Mouse (Mus musculus) ES-E14 (cell line): ENCODE data around the gene Dkc1. TPM values are rescaled to one million over a fixed set of nuclear protein-coding genes. Genes with fewer than 3 reads are reported as not detected.

ENCODE experiments used
- DNase-seq: peaks from one replicate; pipeline ENCODE4 v3.0.0-alpha.2; 2013; ENCODE audit warnings: low read depth, low spot score
- H3K27ac ChIP-seq: 2 replicates; pipeline ENCODE4 v1.5.1; 2012; ENCODE audit warnings: low read depth, mild to moderate bottlenecking, low read length, moderate library complexity, mixed read lengths; ENCODE audit not compliant: poor library complexity, insufficient read depth, severe bottlenecking
- H3K36me3 ChIP-seq: 2 replicates; pipeline ENCODE4 v1.6.1; 2012; ENCODE audit warnings: mild to moderate bottlenecking, low read length, moderate library complexity, mixed read lengths; ENCODE audit not compliant: control insufficient read depth, poor library complexity, insufficient read depth, severe bottlenecking
- H3K4me1 ChIP-seq, 2 experiments: fragments of 150-350 bp in 1 of 2; sonication (generic) in 1 of 2; 2 replicates each; pipeline ENCODE4 v1.6.1; 2012; ENCODE audit warnings: low read length in 2 of 2, mild to moderate bottlenecking in 1 of 2, mixed read lengths in 1 of 2; ENCODE audit not compliant: control insufficient read depth in 2 of 2, insufficient read depth in 2 of 2, poor library complexity in 1 of 2
- H3K4me3 ChIP-seq, 2 experiments: fragments of 150-350 bp in 1 of 2; sonication (generic) in 1 of 2; 2 replicates each; pipeline ENCODE4 v1.5.1; 2012; ENCODE audit warnings: low read length in 2 of 2, low read depth in 1 of 2, mild to moderate bottlenecking in 1 of 2, mixed read lengths in 1 of 2; ENCODE audit not compliant: insufficient read depth in 1 of 2, poor library complexity in 1 of 2, severe bottlenecking in 1 of 2
- H3K9ac ChIP-seq: 2 replicates; pipeline ENCODE4 v1.6.1; 2012; ENCODE audit warnings: low read depth, mild to moderate bottlenecking, low read length, mixed read lengths; ENCODE audit not compliant: poor library complexity, insufficient read depth, severe bottlenecking
- H3K9me3 ChIP-seq: fragments of 150-350 bp; sonication (generic); 2 replicates; pipeline ENCODE4 v1.6.1; 2012; ENCODE audit warnings: low read depth, mild to moderate bottlenecking, low read length; ENCODE audit not compliant: control insufficient read depth, insufficient read depth
- CHD2 ChIP-seq: IDR thresholded peaks from 2 replicates; pipeline ENCODE4 v1.6.1; 2014; ENCODE audit warnings: mild to moderate bottlenecking, low read depth, low read length, inconsistent platforms
- HCFC1 ChIP-seq: IDR thresholded peaks from 2 replicates; pipeline ENCODE4 v1.6.1; 2012; ENCODE audit warnings: low read length, inconsistent platforms, borderline replicate concordance; ENCODE audit not compliant: insufficient read depth
- MAFK ChIP-seq: IDR thresholded peaks from 2 replicates; pipeline ENCODE4 v1.6.1; 2014; ENCODE audit warnings: mild to moderate bottlenecking, low read depth, low read length, inconsistent platforms; ENCODE audit not compliant: insufficient read depth
- ZC3H11A ChIP-seq: IDR thresholded peaks from 2 replicates; pipeline ENCODE4 v1.6.1; 2012; ENCODE audit warnings: low read depth, mild to moderate bottlenecking, inconsistent platforms, low read length, borderline replicate concordance
- ZNF384 ChIP-seq: IDR thresholded peaks from 2 replicates; pipeline ENCODE4 v1.6.1; 2012; ENCODE audit warnings: low read depth, low read length, inconsistent platforms
- in situ Hi-C, 2 experiments: fragments of 600-800 bp; cut with MboI; formaldehyde crosslinking; loops; one replicate each; pipeline ENCODE4 v1.15.1; 2025; ENCODE audit warnings: low sequenced_read_pairs in 2 of 2, inconsistent platforms in 1 of 2; ENCODE audit not compliant: unreplicated experiment in 2 of 2
- total RNA-seq: library from RNA; depleted of rRNA; stranded (reverse); fragments of 300-350 nt; gene quantifications from 2 replicates; pipeline ENCODE4 v1.2.3, GENCODE M21; 2012

Dkc1 gene
- total RNA-seq, 1 experiment: 190 TPM

GRCm38 (mm10) chrX:75096163-75096770 is 613 bp downstream of the Dkc1 start:
- H3K9ac ChIP-seq: peak overlapping the region; percentile 100
- peak overlapping the region; percentile 88 for H3K27ac ChIP-seq
- no peak for TF ChIP-seq CHD2
- TF ChIP-seq HCFC1: no peak
- no peak for TF ChIP-seq MAFK
- TF ChIP-seq ZNF384: no peak
- no peak for TF ChIP-seq ZC3H11A
- DNase-seq: no peak
- H3K9me3 ChIP-seq: no peaks in the 10 kb centered on the region
- H3K36me3 ChIP-seq: peaks cover 13% of the 10 kb centered on the region
- H3K4me1 ChIP-seq: no peaks in the 10 kb centered on the region
- peak overlapping the region; percentile 83 to 99 for H3K4me3 ChIP-seq
- in situ Hi-C loops: no loop called here

- Histone ChIP-seq H3K27ac (no peak overlapping the region), H3K9ac (peak overlapping the region; percentile 5; the same call in 1 of the 2 replicates), H3K4me1 (no peaks in the 10 kb centered on the region), H3K36me3 (peaks cover 18% of the 10 kb centered on the region), H3K9me3 (no peaks in the 10 kb centered on the region), H3K4me3 (peak overlapping the region in 1 of 2 experiments; percentile 43; a peak in 2 of 4 replicates)
- DNase-seq: no peak
- in situ Hi-C loops: no loop called here
- TF ChIP-seq MAFK: no peak
- TF ChIP-seq HCFC1: no peak
- TF ChIP-seq ZC3H11A: no peak
- TF ChIP-seq ZNF384: no peak
- TF ChIP-seq CHD2: no peak
These were observed 3.1 kb downstream of the Dkc1 start for GRCm38 (mm10) chrX:75098799-75099198.

GRCm38 (mm10) chrX:75102293-75102692 is 6.6 kb downstream of the Dkc1 start:
- H3K9ac ChIP-seq: no peak overlapping the region
- H3K9me3 ChIP-seq: no peaks in the 10 kb centered on the region
- DNase-seq: no peak
- no peaks in the 10 kb centered on the region for H3K4me1 ChIP-seq
- H3K36me3 ChIP-seq: peaks cover 35% of the 10 kb centered on the region
- TF ChIP-seq CHD2 (no peak), ZNF384 (no peak)
- in situ Hi-C loops: no loop called here
- no peak overlapping the region for H3K27ac ChIP-seq
- no peak overlapping the region for H3K4me3 ChIP-seq

- TF ChIP-seq HCFC1 (no peak), CHD2 (no peak), MAFK (no peak), ZNF384 (no peak), ZC3H11A (no peak)
- Histone ChIP-seq H3K27ac (no peak overlapping the region), H3K9me3 (no peaks in the 10 kb centered on the region), H3K4me1 (no peaks in the 10 kb centered on the region), H3K9ac (no peak overlapping the region), H3K4me3 (no peak overlapping the region), H3K36me3 (no peaks in the 10 kb centered on the region)
- in situ Hi-C loops: no loop called here
- no peak for DNase-seq
These were observed 19.9 kb downstream of the Dkc1 start for GRCm38 (mm10) chrX:75115550-75115949.

GRCm38 (mm10) chrX:75125606-75126005 is 30.0 kb downstream of the Dkc1 start:
- H3K4me1 ChIP-seq: no peaks in the 10 kb centered on the region
- H3K9me3 ChIP-seq: no peaks in the 10 kb centered on the region
- no peak overlapping the region for H3K27ac ChIP-seq
- H3K9ac ChIP-seq: no peak overlapping the region
- no peak overlapping the region for H3K4me3 ChIP-seq
- in situ Hi-C loops: no loop called here
- no peaks in the 10 kb centered on the region for H3K36me3 ChIP-seq
- DNase-seq: no peak
- TF ChIP-seq MAFK (no peak), HCFC1 (no peak), ZC3H11A (no peak)
